Mouse (Mus musculus) limb, embryonic 14.5 days (tissue): Measurements from ENCODE around the gene Arhgef11. TPM values are rescaled to one million over a fixed set of nuclear protein-coding genes. Genes with fewer than 3 reads are reported as not detected.

Source experiments
- ATAC-seq: fragments of 200-750 bp; cut with Nextera tagmentation; 2 replicates; pipeline ENCODE4 v1.8.0; 2017; ENCODE audit warnings: low read depth, moderate number of reproducible peaks, moderate TSS enrichment; ENCODE audit not compliant: low FRiP score
- DNase-seq: peaks from one replicate; pipeline ENCODE4 v3.0.0-alpha.2; 2015; ENCODE audit warnings: low spot score
- H3K27ac ChIP-seq: fragments of 300-500 bp; sonication (generic); replicated peaks from 2 replicates; pipeline ENCODE4 v1.5.1; 2014; ENCODE audit warnings: low read depth, mild to moderate bottlenecking, low read length, moderate library complexity, mixed read lengths
- H3K27me3 ChIP-seq: fragments of 300-500 bp; sonication (generic); 2 replicates; pipeline ENCODE4 v1.6.1; 2014; ENCODE audit warnings: low read length, mixed read lengths; ENCODE audit not compliant: control insufficient read depth, insufficient read depth
- H3K36me3 ChIP-seq: fragments of 300-500 bp; sonication (generic); 2 replicates; pipeline ENCODE4 v1.6.1; 2014; ENCODE audit warnings: mild to moderate bottlenecking, low read length, moderate library complexity, mixed read lengths; ENCODE audit not compliant: control insufficient read depth, insufficient read depth
- H3K4me1 ChIP-seq: fragments of 300-500 bp; sonication (generic); 2 replicates; pipeline ENCODE4 v1.6.1; 2014; ENCODE audit warnings: antibody characterized with exemption, low read length, mixed read lengths; ENCODE audit not compliant: control insufficient read depth, insufficient read depth
- H3K4me2 ChIP-seq: fragments of 300-500 bp; sonication (generic); replicated peaks from 2 replicates; pipeline ENCODE4 v1.6.1; 2014; ENCODE audit warnings: low read depth, mild to moderate bottlenecking, low read length, moderate library complexity; ENCODE audit not compliant: severe bottlenecking
- H3K4me3 ChIP-seq: fragments of 300-500 bp; sonication (generic); replicated peaks from 2 replicates; pipeline ENCODE4 v1.5.1; 2014; ENCODE audit warnings: low read length
- H3K9ac ChIP-seq: fragments of 300-500 bp; sonication (generic); 2 replicates; pipeline ENCODE4 v1.6.1; 2014; ENCODE audit warnings: mild to moderate bottlenecking, low read depth, low read length, moderate library complexity; ENCODE audit not compliant: severe bottlenecking
- H3K9me3 ChIP-seq: fragments of 300-500 bp; sonication (generic); 2 replicates; pipeline ENCODE4 v1.6.1; 2016; ENCODE audit warnings: low read length; ENCODE audit not compliant: control insufficient read depth
- POLR2A ChIP-seq: fragments of 200-500 bp; IDR thresholded peaks from 2 replicates; pipeline ENCODE4 v1.8.0; 2012; ENCODE audit warnings: inconsistent platforms, mild to moderate bottlenecking, moderate library complexity, borderline replicate concordance; ENCODE audit not compliant: insufficient read depth, insufficient read length; ENCODE audit errors: extremely low read depth
- WGBS: fragments of 180-500 bp; shearing (Covaris S2); extraction: QIAGEN DNeasy Blood & Tissue Kit; methylation state at CpG from one replicate; pipeline ENCODE4 v1.1.7; 2014; 5-methylcytosine and 5-hydroxymethylcytosine counted together
- polyA plus RNA-seq, 2 experiments: library from polyadenylated mRNA; depleted of rRNA in 1 of 2; stranded (reverse) in 1 of 2; unstranded in 1 of 2; fragments of >200 nt; fragmentation: Nextera tagmentation in 1 of 2; extraction: Ambion mirVana in 1 of 2; gene quantifications; 2 replicates each; pipeline versions ENCODE4 v1.2.1 to v1.2.3; 2012 to 2014

The Arhgef11 gene
- polyA plus RNA-seq, 2 experiments, result 16.1 to 28.2 TPM

GRCm38 (mm10) chr3:87770280-87770679 lies 152.9 kb downstream of the Arhgef11 start:
- Histone ChIP-seq H3K27ac (no peak overlapping the region), H3K9me3 (no peaks in the 10 kb centered on the region), H3K36me3 (no peaks in the 10 kb centered on the region), H3K4me1 (peaks cover 16% of the 10 kb centered on the region), H3K4me2 (no peak overlapping the region), H3K27me3 (no peaks in the 10 kb centered on the region), H3K4me3 (no peak overlapping the region), H3K9ac (no peak overlapping the region)
- ATAC-seq (no peak), DNase-seq (peak; percentile 69)
- WGBS, result under 1% methylated on average over 4 of the region's 4 CpGs
- TF ChIP-seq POLR2A, result no peak

DNA sequence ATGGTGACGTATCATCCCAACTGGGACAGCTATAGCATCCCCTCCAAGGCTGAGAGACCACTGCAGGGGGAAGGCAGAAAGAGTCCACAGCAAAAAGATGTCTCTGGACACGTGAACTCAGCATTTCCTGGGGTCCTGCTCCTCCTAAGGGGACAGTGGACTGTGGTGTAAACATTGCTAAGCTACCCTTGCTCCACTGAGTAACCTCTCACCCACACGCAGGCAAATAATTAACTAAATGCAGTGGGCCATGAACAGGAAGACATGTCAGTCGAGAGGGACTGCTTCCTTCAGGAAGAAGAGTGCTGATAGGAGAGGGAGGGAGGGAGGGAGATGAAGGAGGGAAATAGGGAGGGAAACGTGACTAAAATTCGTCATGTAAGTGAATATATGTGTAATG lies 153.7 kb downstream of the Arhgef11 start:
- Histone ChIP-seq H3K4me1 (peaks cover 9% of the 10 kb centered on the region), H3K27ac (no peak overlapping the region), H3K27me3 (no peaks in the 10 kb centered on the region), H3K4me2 (no peak overlapping the region), H3K4me3 (no peak overlapping the region), H3K9me3 (no peaks in the 10 kb centered on the region), H3K36me3 (no peaks in the 10 kb centered on the region), H3K9ac (no peak overlapping the region)
- DNase-seq (no peak), ATAC-seq (no peak)
- WGBS, result 54% methylated on average over 6 of the region's 6 CpGs
- TF ChIP-seq POLR2A, result no peak

DNA sequence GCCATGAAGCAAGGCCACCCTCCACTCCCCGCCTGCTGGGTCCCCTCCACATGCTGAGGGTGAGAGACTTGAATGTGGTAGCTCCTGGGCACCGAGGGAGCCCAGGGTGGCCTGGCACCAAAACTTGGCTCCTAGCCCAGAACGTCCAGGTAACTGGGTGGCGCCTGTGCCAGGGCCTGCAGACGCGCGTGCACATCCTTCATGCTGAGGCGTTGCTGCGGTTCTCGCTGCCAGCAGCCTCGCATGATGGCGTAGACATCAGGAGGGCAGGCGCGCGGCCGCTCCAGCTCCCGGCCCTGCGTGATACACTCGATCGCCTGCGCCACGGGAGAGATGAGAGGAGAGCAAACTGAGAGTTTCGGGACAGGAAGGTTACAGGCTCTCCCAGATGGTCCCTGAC lies 160.9 kb downstream of the Arhgef11 start:
- H3K4me3 ChIP-seq, result no peak overlapping the region
- H3K9ac ChIP-seq, result no peak overlapping the region; the same call in 1 of the 2 replicates
- H3K4me2 ChIP-seq, result no peak overlapping the region
- WGBS, result 51% methylated on average over 23 of the region's 23 CpGs
- DNase-seq, result no peak
- TF ChIP-seq POLR2A, result no peak
- H3K4me1 ChIP-seq, result no peaks in the 10 kb centered on the region
- H3K36me3 ChIP-seq, result no peaks in the 10 kb centered on the region
- no peak for ATAC-seq
- H3K27ac ChIP-seq, result no peak overlapping the region
- no peaks in the 10 kb centered on the region for H3K9me3 ChIP-seq
- H3K27me3 ChIP-seq, result no peaks in the 10 kb centered on the region; the same call in 1 of the 2 replicates

DNA sequence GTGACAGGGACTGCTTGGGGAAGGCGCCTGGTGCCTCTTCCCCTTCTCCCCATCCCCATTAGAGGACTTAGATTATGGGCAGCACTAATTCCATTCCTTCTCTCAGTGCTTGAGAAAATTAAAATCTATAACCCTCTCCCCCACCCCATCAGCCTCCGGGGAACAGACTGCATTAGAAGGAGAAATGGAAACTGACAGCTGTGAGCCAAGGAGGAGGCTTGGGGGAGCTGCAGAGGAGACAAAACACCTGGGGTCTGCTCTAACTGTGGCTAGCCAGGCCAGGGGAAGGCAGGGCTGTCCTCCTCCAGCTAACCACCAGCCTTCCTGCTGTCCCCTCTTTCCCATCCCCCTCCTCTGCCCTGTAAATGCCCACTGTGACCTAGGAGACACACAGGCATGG lies 161.7 kb downstream of the Arhgef11 start:
- 34% methylated on average over 2 of the region's 2 CpGs for WGBS
- Histone ChIP-seq H3K9ac (no peak overlapping the region), H3K27me3 (no peaks in the 10 kb centered on the region; the same call in 1 of the 2 replicates), H3K4me3 (no peak overlapping the region), H3K36me3 (no peaks in the 10 kb centered on the region), H3K4me2 (no peak overlapping the region), H3K4me1 (no peaks in the 10 kb centered on the region), H3K9me3 (no peaks in the 10 kb centered on the region), H3K27ac (no peak overlapping the region)
- DNase-seq, result no peak
- no peak for TF ChIP-seq POLR2A
- ATAC-seq, result no peak

DNA sequence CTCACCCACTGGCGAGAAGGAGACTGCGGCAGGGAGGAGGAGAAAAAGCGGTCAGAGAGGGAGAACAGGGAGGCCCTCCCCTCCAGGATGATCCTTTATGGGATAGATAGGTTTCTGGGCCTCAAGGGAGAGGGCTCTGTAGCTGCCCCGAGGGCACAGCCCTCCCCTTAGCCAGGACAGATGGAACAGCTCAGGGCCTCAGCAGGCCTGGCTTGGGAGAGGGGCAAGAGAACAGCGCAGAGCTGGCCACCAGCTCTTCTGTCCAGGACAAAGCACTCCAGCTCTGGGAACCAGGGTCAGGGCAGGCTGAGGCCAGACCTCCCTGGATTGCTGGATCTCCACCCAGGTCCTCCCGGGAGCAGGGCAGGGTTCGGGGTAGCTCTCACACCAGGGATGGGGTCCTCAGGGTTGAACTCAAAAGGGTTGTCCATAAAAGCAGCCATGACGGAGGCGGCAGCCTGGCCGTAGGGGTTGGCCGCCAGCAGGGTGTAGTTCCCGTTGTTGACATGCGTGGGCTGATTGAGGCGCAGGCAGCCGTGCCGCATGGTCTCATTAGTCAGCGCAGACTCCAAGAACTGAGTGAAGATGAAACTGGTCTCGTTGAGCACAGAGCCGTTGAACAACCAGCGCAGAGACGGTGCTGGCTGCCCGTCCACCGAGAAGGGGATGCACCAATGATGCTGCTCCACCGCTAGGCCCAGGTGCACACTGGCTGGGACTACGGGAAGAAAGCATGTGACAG lies 166.1 kb downstream of the Arhgef11 start:
- Histone ChIP-seq H3K9ac (no peak overlapping the region), H3K4me1 (no peaks in the 10 kb centered on the region), H3K27me3 (no peaks in the 10 kb centered on the region), H3K36me3 (no peaks in the 10 kb centered on the region), H3K27ac (no peak overlapping the region), H3K4me2 (no peak overlapping the region), H3K4me3 (no peak overlapping the region), H3K9me3 (no peaks in the 10 kb centered on the region)
- no peak for TF ChIP-seq POLR2A
- DNase-seq (no peak), ATAC-seq (no peak)
- 81% methylated on average over 23 of the region's 25 CpGs for WGBS
